12 mouse cellular contexts compared by ENCODE assay signal in the genomic region with DNA sequence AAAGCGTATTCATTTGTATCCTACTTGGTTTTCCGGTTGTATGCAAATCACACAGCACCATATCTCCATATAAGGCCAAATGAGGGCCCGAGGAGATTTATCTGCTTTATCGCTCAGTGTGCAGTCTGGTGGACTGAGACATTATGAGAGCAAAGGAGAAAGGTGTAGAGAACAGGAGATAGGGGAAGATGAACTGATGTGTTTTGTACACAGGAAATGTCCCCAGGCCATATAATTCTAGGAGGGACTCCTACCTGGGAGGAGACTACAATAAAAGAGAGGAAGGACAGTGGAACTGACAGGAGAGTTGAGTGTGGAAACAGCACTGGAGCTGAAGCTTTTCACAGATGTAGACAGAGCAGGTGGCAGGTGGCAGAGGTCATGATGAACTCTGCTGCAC.
"Had no signal": no experiment of that assay in that cellular context is flagged by ENCODE, and none has a peak within 500 bp of the region (broad histone marks: within the 10 kb centered on the region; RNA-seq: fewer than 3 reads in every experiment).

A gene (plus strand): TSS at position 301 of the 400 bp plus-strand sequence.

- DNase-seq: retina, postnatal 1 day; right cerebral cortex, adult 18-20 months; right cerebral cortex, postnatal 14 days; right cerebral cortex, postnatal 25 days; right cerebral cortex, postnatal 4 days; spleen, adult 18-20 months; thymus, adult 18-20 months; thymus, adult 2 months; thymus, postnatal 14 days; thymus, postnatal 25 days; thymus, postnatal 36 days; thymus, postnatal 4 days had no signal
